In genomic region chr8:122282035-122282358, GRCm38 (mm10) we compare ENCODE assay signal across 8 mouse cellular contexts. TPM values are rescaled to one million over a fixed set of nuclear protein-coding genes. Genes with fewer than 3 reads are reported as not detected.
DNase-seq lines count a peak whose midpoint lies in the region; ATAC-seq and TF ChIP-seq lines count a peak whose summit lies in the region.

Zfpm1 (plus strand) TSS chr8:122282141.

- peak within 1 kb of the TSS; percentile 78 for H3K27ac ChIP-seq in kidney, postnatal 0 days
- peak within 1 kb of the TSS; percentile 86 for H3K27ac ChIP-seq in heart, embryonic 12.5 days (ENCODE audit: poor library complexity, severe bottlenecking)
- H3K27ac ChIP-seq in olfactory bulb, adult 2 months (ENCODE audit: insufficient read depth, low read depth, low read length), result no peak within 1 kb of the TSS; the same call in 1 of the 2 replicates

- peak within 1 kb of the TSS; percentile 98 for H3K4me2 ChIP-seq in kidney, postnatal 0 days (ENCODE audit: low read length)
- H3K4me2 ChIP-seq in heart, embryonic 12.5 days, result peak within 1 kb of the TSS; percentile 94

- DNase-seq in kidney, postnatal 0 days (ENCODE audit: low spot score), result no peak
- DNase-seq in kidney, postnatal 14 days, result no peak
- no peak for DNase-seq in adrenal gland, postnatal 25 days
- DNase-seq in left cerebral cortex, postnatal 25 days (ENCODE audit: low spot score in 2 of 2), result no peak
- DNase-seq in c-Kit-positive CD71-positive TER-119-positive erythroid progenitor cells, embryonic 14.5 days (ENCODE audit: low spot score), result no peak
- no peak for DNase-seq in MN1 (ENCODE audit: low spot score)

- no peak for TF ChIP-seq POLR2A in olfactory bulb, adult 2 months (IDR thresholded peaks at IDR 0.05; ENCODE audit: insufficient read depth, low read depth, low read length)

- H3K9me3 ChIP-seq in kidney, postnatal 0 days (replicated peaks; ENCODE audit: low read length), result no peaks in the 10 kb centered on the region
- H3K9me3 ChIP-seq in heart, embryonic 12.5 days (replicated peaks), result no peaks in the 10 kb centered on the region

- peak within 1 kb of the TSS; percentile 75 for H3K9ac ChIP-seq in kidney, postnatal 0 days (ENCODE audit: low read depth, low read length)
- H3K9ac ChIP-seq in heart, embryonic 12.5 days, result peak within 1 kb of the TSS; percentile 90

- ATAC-seq in kidney, postnatal 0 days (replicated peaks; ENCODE audit: low FRiP score, low read depth), result no peak
- ATAC-seq in heart, embryonic 12.5 days (ENCODE audit: insufficient number of reproducible peaks, low FRiP score), result no peak

- peaks cover 15% of the 10 kb centered on the region for H3K4me1 ChIP-seq in kidney, postnatal 0 days (replicated peaks; ENCODE audit: insufficient read depth, low read length)
- H3K4me1 ChIP-seq in heart, embryonic 12.5 days (replicated peaks), result peaks cover 47% of the 10 kb centered on the region
- H3K4me1 ChIP-seq in olfactory bulb, adult 2 months (ENCODE audit: control insufficient read depth, insufficient read depth, low read length), result peaks cover 44% of the 10 kb centered on the region

- no peak for TF ChIP-seq CTCF in kidney, postnatal 0 days (IDR thresholded peaks at IDR 0.05; ENCODE audit: low read depth)
- TF ChIP-seq CTCF in olfactory bulb, adult 2 months (IDR thresholded peaks at IDR 0.05; ENCODE audit: insufficient read depth, low read depth, low read length), result no peak

- H3K36me3 ChIP-seq in kidney, postnatal 0 days (ENCODE audit: insufficient read depth, low read length), result no peaks in the 10 kb centered on the region
- no peaks in the 10 kb centered on the region for H3K36me3 ChIP-seq in heart, embryonic 12.5 days

- intact Hi-C loops in left cerebral cortex, postnatal 25 days (cut with DNase I), result loop anchor here (10.0 kb wide), 1 partner anchor 163 kb away; the partner anchor contains the start of gene Mvd

- WGBS in kidney, postnatal 0 days, result 0% methylated on average over 25 of the region's 60 CpGs
- WGBS in heart, embryonic 12.5 days, result 19% methylated on average over 48 of the region's 60 CpGs
- 17% methylated on average over 58 of the region's 60 CpGs for WGBS in olfactory bulb, adult 2 months

- no peaks in the 10 kb centered on the region for H3K27me3 ChIP-seq in kidney, postnatal 0 days (ENCODE audit: insufficient read depth, low read length)
- no peaks in the 10 kb centered on the region for H3K27me3 ChIP-seq in heart, embryonic 12.5 days (replicated peaks)

- H3K4me3 ChIP-seq in kidney, postnatal 0 days (replicated peaks; ENCODE audit: low read depth, low read length), result peak within 1 kb of the TSS; percentile 84
- peak within 1 kb of the TSS; percentile 94 for H3K4me3 ChIP-seq in heart, embryonic 12.5 days
- peak within 1 kb of the TSS; percentile 52 for H3K4me3 ChIP-seq in olfactory bulb, adult 2 months (ENCODE audit: insufficient read depth, low read depth, low read length)

RNA-seq across cellular contexts. Expression of gene Zfpm1, which starts in this region (rescaled TPM):
- polyA plus RNA-seq in kidney, postnatal 0 days (2015; fragmentation: Nextera tagmentation; extraction: Ambion mirVana), result 1.4 and 2.3 TPM in 2 replicates
- 17.8 and 22.4 TPM in 2 replicates for total RNA-seq in adrenal gland, postnatal 25 days (2021)
- 8.0 and 9.2 TPM in 2 replicates for polyA plus RNA-seq in heart, embryonic 12.5 days (2016; fragmentation: Nextera tagmentation; extraction: Ambion mirVana)
- 10 to 100 TPM; 36.9 to 39.3 TPM for total RNA-seq in left cerebral cortex, postnatal 25 days (2021)
- polyA plus RNA-seq in olfactory bulb, adult 2 months (2012; ENCODE audit: insufficient read depth, insufficient read length, low replicate concordance, missing spikeins), result not detected in 2 replicates
